Mouse (Mus musculus): Measurements from ENCODE around the gene Elmsan1.
"Not testable (repeated sequence)": the region's sequence is repeated elsewhere in the genome, so short reads cannot be mapped to it uniquely, and the experiment has no call there.

The Elmsan1 gene

GRCm38 (mm10) chr12:84107692-84108091 is 111.0 kb downstream of the Elmsan1 start:
- peak; percentile 51 for DNase-seq (ENCODE audit: low read depth, low spot score)
- Histone ChIP-seq H3K36me3 (ENCODE audit: control insufficient read depth, insufficient read depth, low read length, poor library complexity, severe bottlenecking) (no peaks in the 10 kb centered on the region), H3K27me3 (ENCODE audit: control insufficient read depth, insufficient read depth, low read length, poor library complexity, severe bottlenecking) (no peaks in the 10 kb centered on the region)

GRCm38 (mm10) chr12:84107012-84107411 is 111.7 kb downstream of the Elmsan1 start:
- no peaks in the 10 kb centered on the region for H3K36me3 ChIP-seq (ENCODE audit: control insufficient read depth, insufficient read depth, low read length, poor library complexity, severe bottlenecking)
- DNase-seq (ENCODE audit: low read depth, low spot score), result no peak
- no peaks in the 10 kb centered on the region for H3K27me3 ChIP-seq (ENCODE audit: control insufficient read depth, insufficient read depth, low read length, poor library complexity, severe bottlenecking)

GRCm38 (mm10) chr12:84101493-84101845 is 117.2 kb downstream of the Elmsan1 start:
- no peaks in the 10 kb centered on the region for H3K36me3 ChIP-seq (ENCODE audit: control insufficient read depth, insufficient read depth, low read length, poor library complexity, severe bottlenecking)
- no peak for DNase-seq (ENCODE audit: low read depth, low spot score)
- no peaks in the 10 kb centered on the region for H3K27me3 ChIP-seq (ENCODE audit: control insufficient read depth, insufficient read depth, low read length, poor library complexity, severe bottlenecking)

DNA sequence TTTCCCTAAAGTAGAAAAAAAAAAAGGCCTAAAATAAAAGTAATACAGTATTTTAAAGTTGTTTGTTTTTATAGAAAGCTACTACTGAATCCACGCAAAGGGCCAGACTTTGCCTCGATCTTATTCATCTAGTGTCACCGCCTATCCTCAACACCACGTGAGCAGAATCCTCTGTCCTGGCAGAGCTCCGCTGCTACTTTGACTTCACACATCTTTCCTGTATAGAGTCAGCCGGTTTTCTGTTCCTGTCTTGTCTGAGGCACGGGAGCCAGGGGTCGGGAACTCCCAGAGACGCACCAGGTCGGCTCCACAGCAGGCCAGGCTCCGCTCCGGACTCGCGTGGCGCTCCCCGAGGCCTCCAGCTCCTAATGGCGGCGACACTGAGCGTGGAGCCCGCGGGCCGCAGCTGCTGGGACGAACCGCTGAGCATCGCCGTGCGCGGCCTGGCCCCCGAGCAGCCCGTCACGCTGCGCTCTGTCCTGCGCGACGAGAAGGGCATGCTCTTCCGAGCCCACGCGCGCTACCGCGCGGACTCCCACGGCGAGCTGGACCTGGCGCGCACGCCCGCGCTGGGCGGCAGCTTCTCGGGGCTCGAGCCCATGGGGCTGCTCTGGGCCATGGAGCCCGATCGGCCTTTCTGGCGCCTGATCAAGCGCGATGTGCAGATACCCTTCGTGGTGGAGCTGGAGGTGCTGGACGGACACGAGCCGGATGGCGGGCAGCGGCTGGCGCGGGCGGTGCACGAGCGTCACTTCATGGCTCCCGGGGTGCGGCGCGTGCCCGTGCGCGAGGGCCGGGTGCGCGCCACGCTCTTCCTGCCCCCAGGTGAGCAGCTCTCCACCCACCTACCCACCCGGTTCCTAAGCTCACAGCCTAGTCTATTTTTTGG is 117.8 kb downstream of the Elmsan1 start, which contains the start of gene Acot6:
TSS of gene Acot6 (plus strand) at position 51 of the 889 bp plus-strand sequence.
- DNase-seq (ENCODE audit: low read depth, low spot score), result peak; percentile 47
- H3K36me3 ChIP-seq (ENCODE audit: control insufficient read depth, insufficient read depth, low read length, poor library complexity, severe bottlenecking); H3K27me3 ChIP-seq (ENCODE audit: control insufficient read depth, insufficient read depth, low read length, poor library complexity, severe bottlenecking): not testable (repeated sequence)

DNA sequence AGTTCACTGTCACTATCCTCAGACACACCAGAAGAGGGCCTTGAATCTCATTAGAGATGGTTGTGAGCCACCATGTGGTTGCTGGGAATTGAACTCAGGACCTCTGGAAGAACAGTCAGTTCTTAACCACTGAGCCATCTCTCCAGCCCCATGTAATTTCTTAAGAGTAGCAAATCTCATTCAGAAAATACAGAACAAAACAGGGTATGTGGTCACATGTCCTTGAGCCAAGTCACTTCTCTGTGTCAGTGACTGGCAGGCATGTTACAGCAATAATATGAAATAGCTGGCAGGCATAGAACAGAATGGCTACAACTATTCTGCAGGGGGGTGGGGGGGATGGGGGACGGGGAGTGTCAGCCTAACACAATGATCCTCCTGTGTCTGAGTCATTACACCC is 118.6 kb downstream of the Elmsan1 start:
- Histone ChIP-seq H3K36me3 (ENCODE audit: control insufficient read depth, insufficient read depth, low read length, poor library complexity, severe bottlenecking) (no peaks in the 10 kb centered on the region), H3K27me3 (ENCODE audit: control insufficient read depth, insufficient read depth, low read length, poor library complexity, severe bottlenecking) (no peaks in the 10 kb centered on the region)
- DNase-seq (ENCODE audit: low read depth, low spot score), result no peak

GRCm38 (mm10) chr12:84099605-84100004 is 119.1 kb downstream of the Elmsan1 start:
- no peaks in the 10 kb centered on the region for H3K27me3 ChIP-seq (ENCODE audit: control insufficient read depth, insufficient read depth, low read length, poor library complexity, severe bottlenecking)
- DNase-seq (ENCODE audit: low read depth, low spot score), result no peak
- no peaks in the 10 kb centered on the region for H3K36me3 ChIP-seq (ENCODE audit: control insufficient read depth, insufficient read depth, low read length, poor library complexity, severe bottlenecking)

All from splenic B cell, adult 2 months (primary cell).